Mouse (Mus musculus): ENCODE measurements around the gene Gpr158.

GRCm38 (mm10) chr2:21439626-21440025, 72.3 kb downstream of the Gpr158 start:
- TF ChIP-seq CTCF (IDR thresholded peaks at IDR 0.05; ENCODE audit: low read depth): no peak
- TF ChIP-seq EP300 (IDR thresholded peaks at IDR 0.05; ENCODE audit: low read depth): no peak

Measured in liver, postnatal 0 days (tissue).